Mouse (Mus musculus) hindbrain, postnatal 0 days (tissue): ENCODE measurements around the gene Rab8a. TPM values are rescaled to one million over a fixed set of nuclear protein-coding genes. Genes with fewer than 3 reads are reported as not detected.

Experiments used
- ATAC-seq: fragments of 200-750 bp; cut with Nextera tagmentation; 2 replicates; pipeline ENCODE4 v1.8.0; 2017; ENCODE audit warnings: mild to moderate bottlenecking, moderate TSS enrichment, moderate library complexity
- DNase-seq: peaks from one replicate; pipeline ENCODE4 v3.0.0-alpha.2; 2015; ENCODE audit warnings: low spot score
- H3K27ac ChIP-seq: fragments of 300-500 bp; sonication (generic); 2 replicates; pipeline ENCODE4 v1.5.1; 2014; ENCODE audit warnings: mild to moderate bottlenecking
- H3K27me3 ChIP-seq: fragments of 300-500 bp; sonication (generic); 2 replicates; pipeline ENCODE4 v1.6.1; 2014; ENCODE audit warnings: low read length, mixed read lengths; ENCODE audit not compliant: insufficient read depth
- H3K36me3 ChIP-seq: fragments of 300-500 bp; sonication (generic); 2 replicates; pipeline ENCODE4 v1.6.1; 2014; ENCODE audit warnings: low read length, mixed read lengths; ENCODE audit not compliant: insufficient read depth
- H3K4me1 ChIP-seq: fragments of 300-500 bp; sonication (generic); 2 replicates; pipeline ENCODE4 v1.6.1; 2014; ENCODE audit warnings: antibody characterized with exemption, low read length, mixed read lengths; ENCODE audit not compliant: insufficient read depth
- H3K4me2 ChIP-seq: fragments of 300-500 bp; sonication (generic); 2 replicates; pipeline ENCODE4 v1.6.1; 2014; ENCODE audit warnings: low read depth, mild to moderate bottlenecking, low read length, moderate library complexity, mixed read lengths
- H3K4me3 ChIP-seq: fragments of 300-500 bp; sonication (generic); 2 replicates; pipeline ENCODE4 v1.5.1; 2014; ENCODE audit warnings: low read length
- H3K9ac ChIP-seq: fragments of 300-500 bp; sonication (generic); replicated peaks from 2 replicates; pipeline ENCODE4 v1.6.1; 2014; ENCODE audit warnings: mild to moderate bottlenecking, low read length, moderate library complexity, mixed read lengths
- H3K9me3 ChIP-seq: fragments of 300-500 bp; sonication (generic); 2 replicates; pipeline ENCODE4 v1.6.1; 2016; ENCODE audit warnings: low read length, mixed read lengths
- CTCF ChIP-seq: IDR thresholded peaks from 2 replicates; pipeline ENCODE4 v1.5.1; 2016; ENCODE audit warnings: antibody characterized with exemption, control low read depth, low read depth
- WGBS: fragments of 180-500 bp; shearing (Covaris S2); extraction: QIAGEN DNeasy Blood & Tissue Kit; methylation state at CpG from one replicate; pipeline ENCODE4 v1.1.7; 2014; 5-methylcytosine and 5-hydroxymethylcytosine counted together
- polyA plus RNA-seq: library from polyadenylated mRNA; unstranded; fragments of >200 nt; fragmentation: Nextera tagmentation; extraction: Ambion mirVana; gene quantifications from 2 replicates; pipeline ENCODE4 v1.2.1, GENCODE M21; 2015
- total RNA-seq: library from RNA; depleted of rRNA; stranded (reverse); fragments of >200 nt; gene quantifications from 2 replicates; pipeline ENCODE4 v1.2.3, GENCODE M21; 2014

Gene Rab8a
- total and polyA plus RNA-seq, 2 experiments from 2014 or later = 29.5 to 71.5 TPM

- no peak for ATAC-seq
- Histone ChIP-seq H3K27ac (no peak overlapping the region), H3K4me1 (no peaks in the 10 kb centered on the region), H3K36me3 (no peaks in the 10 kb centered on the region), H3K4me3 (no peak overlapping the region), H3K27me3 (no peaks in the 10 kb centered on the region), H3K9me3 (no peaks in the 10 kb centered on the region), H3K4me2 (no peak overlapping the region), H3K9ac (no peak overlapping the region)
- TF ChIP-seq CTCF = no peak
- 87% methylated on average over 2 of the region's 2 CpGs for WGBS
- DNase-seq = no peak
These were observed 29.7 kb upstream of the Rab8a start for GRCm38 (mm10) chr8:72131251-72131650.

- ATAC-seq = no peak
- DNase-seq = no peak
- no peak for TF ChIP-seq CTCF
These were observed 29.1 kb upstream of the Rab8a start for GRCm38 (mm10) chr8:72131901-72132300.

GRCm38 (mm10) chr8:72132417-72132816 lies 28.6 kb upstream of the Rab8a start:
- H3K36me3 ChIP-seq = no peaks in the 10 kb centered on the region
- no peak overlapping the region for H3K9ac ChIP-seq
- ATAC-seq (no peak), DNase-seq (no peak)
- TF ChIP-seq CTCF = no peak
- H3K9me3 ChIP-seq = no peaks in the 10 kb centered on the region
- H3K4me1 ChIP-seq = 0 out of 2 replicates have a peak, but pooled peaks cover 7% of the 10 kb centered on the region
- no peak overlapping the region for H3K4me3 ChIP-seq
- 86% methylated on average over 1 of the region's 1 CpGs for WGBS
- H3K4me2 ChIP-seq = no peak overlapping the region
- no peak overlapping the region for H3K27ac ChIP-seq
- no peaks in the 10 kb centered on the region for H3K27me3 ChIP-seq

More at GRCm38 (mm10) chr8:72131901-72132300, 29.1 kb upstream of the Rab8a start:
- Histone ChIP-seq H3K4me1 (0 out of 2 replicates have a peak, but pooled peaks cover 5% of the 10 kb centered on the region), H3K9ac (no peak overlapping the region), H3K27ac (no peak overlapping the region), H3K4me3 (no peak overlapping the region), H3K27me3 (no peaks in the 10 kb centered on the region), H3K36me3 (no peaks in the 10 kb centered on the region), H3K4me2 (no peak overlapping the region), H3K9me3 (no peaks in the 10 kb centered on the region)
- 81% methylated on average over 2 of the region's 2 CpGs for WGBS

- ATAC-seq = no peak
- H3K36me3 ChIP-seq = no peaks in the 10 kb centered on the region
- WGBS = 60% methylated on average over 1 of the region's 1 CpGs
These were observed 28.1 kb upstream of the Rab8a start for GRCm38 (mm10) chr8:72132891-72133290.

GRCm38 (mm10) chr8:72133507-72133906 lies 27.5 kb upstream of the Rab8a start:
- Histone ChIP-seq H3K4me1 (0 out of 2 replicates have a peak, but pooled peaks cover 7% of the 10 kb centered on the region), H3K36me3 (0 out of 2 replicates have a peak, but pooled peaks cover 1% of the 10 kb centered on the region), H3K27me3 (no peaks in the 10 kb centered on the region), H3K27ac (no peak overlapping the region), H3K9me3 (no peaks in the 10 kb centered on the region), H3K4me2 (no peak overlapping the region), H3K4me3 (no peak overlapping the region), H3K9ac (no peak overlapping the region)
- ATAC-seq (no peak), DNase-seq (no peak)
- no peak for TF ChIP-seq CTCF
- 64% methylated on average over 1 of the region's 1 CpGs for WGBS

More at GRCm38 (mm10) chr8:72132891-72133290, 28.1 kb upstream of the Rab8a start:
- no peak for DNase-seq
- Histone ChIP-seq H3K9ac (no peak overlapping the region), H3K27me3 (no peaks in the 10 kb centered on the region), H3K9me3 (no peaks in the 10 kb centered on the region), H3K4me2 (no peak overlapping the region), H3K4me3 (no peak overlapping the region), H3K27ac (no peak overlapping the region), H3K4me1 (0 out of 2 replicates have a peak, but pooled peaks cover 7% of the 10 kb centered on the region)
- no peak for TF ChIP-seq CTCF

- Histone ChIP-seq H3K4me2 (peak within 1 kb of the TSS; percentile 90), H3K4me1 (0 out of 2 replicates have a peak, but pooled peaks cover 7% of the 10 kb centered on the region), H3K27ac (peak within 1 kb of the TSS; percentile 85), H3K27me3 (no peaks in the 10 kb centered on the region), H3K9me3 (no peaks in the 10 kb centered on the region), H3K9ac (peak within 1 kb of the TSS; percentile 91), H3K36me3 (0 out of 2 replicates have a peak, but pooled peaks cover 4% of the 10 kb centered on the region), H3K4me3 (peak within 1 kb of the TSS; percentile 93)
- DNase-seq = peak; percentile 77
- no peak for TF ChIP-seq CTCF
- WGBS = under 1% methylated on average over 31 of the region's 49 CpGs
- ATAC-seq = peak; percentile 87
These were observed 26.1 kb upstream of the Rab8a start, which contains the start of gene Tpm4 for GRCm38 (mm10) chr8:72134756-72135445. Tpm4 (plus strand) TSS chr8:72134975.
